Mouse (Mus musculus): Measurements from ENCODE around the gene Gpc4. TPM values are rescaled to one million over a fixed set of nuclear protein-coding genes. Genes with fewer than 3 reads are reported as not detected.

Gpc4 gene
- polyA plus RNA-seq, 1 experiment from 2014 or later, result 41.9 TPM

Other genes with a start within 250 kb of the Gpc4 start
- gene 1700080O16Rik, start 192.5 kb downstream of the Gpc4 start, polyA plus RNA-seq (2016; fragmentation: Nextera tagmentation; extraction: Ambion mirVana), result not detected in 2 replicates